Mouse (Mus musculus) adrenal gland, adult 8-10 months (tissue): Measurements from ENCODE around the gene Snrnp27. TPM values are rescaled to one million over a fixed set of nuclear protein-coding genes. Genes with fewer than 3 reads are reported as not detected.

Experiments used
- DNase-seq: peaks from one replicate; pipeline ENCODE4 v3.0.0; 2022
- total RNA-seq, 4 experiments: library from RNA; stranded (reverse); gene quantifications; 2 replicates each; pipeline ENCODE4 v1.2.4; 2022

Gene Snrnp27
- 10 to 100 TPM; 54.4 to 57.5 (median 55.9) TPM for total RNA-seq

- peak; percentile 85 for DNase-seq
These were observed at the start of gene Snrnp27 for GRCm38 (mm10) chr6:86683872-86684654. Gene Snrnp27 (minus strand): TSS chr6:86684522.

- DNase-seq: peak; percentile 90
These were observed 49.0 kb upstream of the Snrnp27 start, which contains the start of gene Gmcl1 for GRCm38 (mm10) chr6:86733183-86733876. Gene Gmcl1 (minus strand): TSS chr6:86733383.

- peak; percentile 25 for DNase-seq
These were observed 48.2 kb upstream of the Snrnp27 start for GRCm38 (mm10) chr6:86732276-86733173.

GRCm38 (mm10) chr6:86728711-86729110 lies 44.4 kb upstream of the Snrnp27 start:
- DNase-seq: no peak

- no peak for DNase-seq
These were observed 37.7 kb upstream of the Snrnp27 start for GRCm38 (mm10) chr6:86721977-86722376.

- no peak for DNase-seq
These were observed 23.9 kb upstream of the Snrnp27 start for GRCm38 (mm10) chr6:86708072-86708774.

- DNase-seq: no peak
These were observed 18.3 kb upstream of the Snrnp27 start for GRCm38 (mm10) chr6:86702577-86702976.

GRCm38 (mm10) chr6:86697903-86698302 lies 13.6 kb upstream of the Snrnp27 start:
- no peak for DNase-seq

GRCm38 (mm10) chr6:86696213-86696612 lies 11.9 kb upstream of the Snrnp27 start:
- no peak for DNase-seq

GRCm38 (mm10) chr6:86694465-86694864 lies 10.1 kb upstream of the Snrnp27 start:
- DNase-seq: peak; percentile 19

- DNase-seq: no peak
These were observed 5.3 kb upstream of the Snrnp27 start for GRCm38 (mm10) chr6:86689671-86690070.

GRCm38 (mm10) chr6:86686971-86687370 lies 2.6 kb upstream of the Snrnp27 start:
- DNase-seq: no peak

- DNase-seq: no peak
These were observed 311 bp upstream of the Snrnp27 start for GRCm38 (mm10) chr6:86684655-86685011.

GRCm38 (mm10) chr6:86681289-86681688 lies 3.0 kb downstream of the Snrnp27 start:
- no peak for DNase-seq

- no peak for DNase-seq
These were observed 6.0 kb downstream of the Snrnp27 start for GRCm38 (mm10) chr6:86678341-86678740.

- DNase-seq: peak; percentile 34
These were observed 13.4 kb downstream of the Snrnp27 start for GRCm38 (mm10) chr6:86670873-86671272.

- DNase-seq: peak; percentile 100
These were observed 15.0 kb downstream of the Snrnp27 start for GRCm38 (mm10) chr6:86669240-86669727.

- no peak for DNase-seq
These were observed 15.6 kb downstream of the Snrnp27 start, which contains the start of gene Mxd1 for GRCm38 (mm10) chr6:86668580-86669239. Gene Mxd1 (minus strand): TSS chr6:86669161.

GRCm38 (mm10) chr6:86667061-86667460 lies 17.3 kb downstream of the Snrnp27 start:
- DNase-seq: no peak

GRCm38 (mm10) chr6:86665560-86666307 lies 18.6 kb downstream of the Snrnp27 start:
- no peak for DNase-seq
